Mouse (Mus musculus) right cerebral cortex, postnatal 14 days (tissue): ENCODE measurements around the gene Taf4.
A peak's percentile ranks its signal among the peaks of the same experiment; 100 is the strongest.

Source experiments
- DNase-seq: peaks from one replicate; pipeline ENCODE4 v3.0.0; 2022

The Taf4 gene

DNA sequence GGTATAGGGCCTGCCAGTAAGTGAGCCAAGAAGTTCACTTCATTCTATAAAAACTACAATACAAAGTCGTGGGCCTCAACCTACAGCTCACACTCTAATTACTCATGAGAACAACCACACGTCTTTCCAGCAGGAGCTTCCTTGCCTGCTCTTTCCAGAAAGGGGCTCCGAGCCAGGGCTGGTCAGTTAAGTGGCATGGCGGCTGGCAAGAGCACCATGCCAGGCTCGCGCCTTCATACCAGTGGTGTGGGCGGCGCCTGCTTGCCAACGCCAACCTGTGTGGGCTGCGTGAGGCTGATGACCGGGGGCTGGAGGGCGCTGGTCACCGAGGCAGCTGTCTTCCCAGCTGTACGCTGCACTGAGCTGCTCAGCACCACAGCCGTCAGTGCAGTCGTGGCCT lies 44.7 kb downstream of the Taf4 start:
- no peak for DNase-seq

GRCm38 (mm10) chr2:179929166-179929565 lies 47.3 kb downstream of the Taf4 start:
- DNase-seq: no peak

- DNase-seq: no peak
Observed at GRCm38 (mm10) chr2:179924038-179924437, 52.4 kb downstream of the Taf4 start.

DNA sequence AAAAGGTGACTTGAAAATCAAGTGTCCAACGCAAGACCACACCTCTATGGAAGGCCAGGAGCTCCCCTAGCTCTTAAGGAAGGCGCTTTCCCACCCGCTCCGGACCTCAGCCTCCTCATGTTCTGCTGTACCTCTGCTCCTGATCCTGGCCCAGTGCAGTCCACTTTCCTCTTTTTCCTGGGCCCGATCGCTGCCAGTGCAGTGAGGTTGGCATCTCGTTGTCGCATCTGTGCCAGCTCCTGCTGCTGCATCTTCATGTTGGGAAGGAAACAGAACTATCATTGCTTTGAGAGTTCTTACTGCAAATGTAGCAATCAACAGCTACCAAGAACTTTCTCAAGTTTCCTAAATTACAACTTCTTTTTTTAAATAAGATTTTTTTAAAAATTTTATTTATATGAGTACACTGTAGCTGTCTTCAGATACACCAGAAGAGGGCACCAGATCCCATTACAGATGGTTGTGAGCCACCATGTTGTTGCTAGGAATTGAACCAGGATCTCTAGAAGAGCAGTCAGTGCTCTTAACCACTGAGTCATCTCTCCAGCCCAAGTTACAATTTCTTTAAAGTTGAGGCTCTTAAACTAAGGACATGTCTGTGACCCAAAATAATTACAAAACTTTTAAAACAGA lies 55.3 kb downstream of the Taf4 start:
- no peak for DNase-seq

DNA sequence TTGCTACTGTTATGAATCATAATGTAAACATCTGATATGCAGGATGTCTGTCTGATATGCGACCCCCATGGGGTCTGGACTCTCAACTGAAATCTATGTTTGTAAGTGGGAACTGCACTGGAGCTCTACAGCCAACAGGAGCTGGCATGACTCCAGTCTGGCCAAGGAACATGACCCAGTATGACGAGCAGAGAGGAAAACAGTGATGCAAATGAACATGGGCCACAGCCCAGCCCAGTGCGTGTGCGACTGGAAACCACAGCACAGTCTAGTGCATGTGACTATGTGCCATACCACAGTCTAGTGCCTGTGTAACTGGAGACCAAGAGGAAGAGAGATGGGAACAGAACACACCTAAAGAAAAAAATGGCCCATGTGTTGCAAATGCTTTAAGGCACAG lies 56.4 kb downstream of the Taf4 start:
- no peak for DNase-seq

GRCm38 (mm10) chr2:179916877-179917673 lies 59.4 kb downstream of the Taf4 start:
- DNase-seq: peak; percentile 68

DNA sequence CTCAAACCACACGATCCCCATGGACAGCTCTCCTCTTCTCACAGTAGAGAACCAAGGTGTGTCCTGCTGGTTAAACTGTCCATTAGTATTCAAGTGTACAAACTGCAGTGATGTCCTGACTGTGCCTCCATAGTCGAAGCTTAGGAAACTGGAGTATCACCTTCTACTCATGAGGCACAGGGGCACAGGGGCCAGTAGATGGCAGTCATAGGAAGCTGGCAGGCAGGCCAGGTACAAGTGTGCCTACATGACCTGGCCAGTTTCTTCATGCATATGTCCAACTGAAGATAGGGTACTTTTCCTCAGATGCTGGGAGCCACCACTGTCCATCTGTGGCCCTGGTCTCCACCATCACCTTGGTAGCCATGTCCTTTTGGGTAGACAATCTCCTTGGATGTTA lies 62.2 kb downstream of the Taf4 start:
- DNase-seq: no peak

DNA sequence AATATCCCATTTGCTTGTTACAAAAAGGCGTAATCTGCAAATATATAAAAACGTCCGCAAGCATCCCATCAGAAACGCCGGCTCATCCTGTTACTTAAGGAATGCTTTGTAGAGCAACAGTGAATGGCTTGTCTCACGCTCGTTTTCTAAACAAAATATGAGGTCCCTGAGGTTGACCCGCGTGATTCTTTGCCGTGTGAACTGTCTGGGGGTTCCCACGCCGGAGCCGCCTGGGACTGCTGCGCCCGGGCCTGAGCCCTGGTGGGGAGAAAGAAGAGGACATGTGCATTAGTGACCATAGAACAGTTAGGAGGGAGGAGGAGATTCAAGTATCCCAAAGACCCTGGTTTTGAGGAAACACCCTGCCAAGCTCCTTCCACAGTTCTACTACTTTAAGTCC lies 63.1 kb downstream of the Taf4 start:
- no peak for DNase-seq

DNA sequence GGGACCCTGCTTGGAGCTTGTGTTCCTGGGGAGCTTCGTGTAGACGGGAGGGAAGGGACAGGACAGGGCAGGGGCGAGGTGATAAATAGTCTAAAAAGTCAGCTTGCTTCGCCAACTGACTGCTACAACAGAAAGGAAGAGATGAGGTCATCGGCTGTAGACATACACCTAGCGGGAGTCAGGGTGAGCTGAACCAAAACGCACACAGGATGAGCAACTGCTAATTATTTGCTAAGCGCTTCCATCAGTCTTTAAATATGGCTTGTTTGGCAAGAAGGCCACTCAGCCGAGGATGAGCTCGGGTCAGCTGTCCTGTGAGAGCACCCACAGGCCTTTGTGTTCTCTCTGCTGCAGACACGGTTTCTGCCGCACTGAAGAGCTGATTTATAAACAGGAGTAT lies 63.5 kb downstream of the Taf4 start:
- DNase-seq: no peak

- DNase-seq: no peak
Observed at GRCm38 (mm10) chr2:179896949-179897348, 79.5 kb downstream of the Taf4 start.

DNA sequence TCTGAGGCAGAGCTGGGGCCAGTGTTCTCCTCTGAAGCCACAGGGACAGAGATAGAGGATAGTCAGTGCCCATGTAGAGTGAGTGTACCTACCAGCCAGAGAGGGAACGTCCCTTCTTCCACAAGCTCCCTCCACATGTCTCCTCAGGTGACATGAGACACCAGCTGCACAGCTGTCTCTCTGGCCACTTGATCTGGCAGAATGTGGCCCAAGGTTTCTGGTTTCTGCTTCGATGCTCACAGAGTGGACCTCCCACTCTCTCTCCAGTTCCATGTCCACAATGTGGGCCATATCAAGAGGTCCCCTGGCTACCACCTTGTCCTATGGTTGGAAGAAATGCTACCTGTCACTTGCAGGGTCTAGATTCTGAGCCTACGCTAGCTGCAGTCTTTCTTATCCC lies 85.4 kb downstream of the Taf4 start:
- no peak for DNase-seq

- DNase-seq: no peak
Observed at GRCm38 (mm10) chr2:179884561-179884960, 91.9 kb downstream of the Taf4 start.

GRCm38 (mm10) chr2:179877551-179878215 lies 98.8 kb downstream of the Taf4 start:
- DNase-seq: peak; percentile 71

DNA sequence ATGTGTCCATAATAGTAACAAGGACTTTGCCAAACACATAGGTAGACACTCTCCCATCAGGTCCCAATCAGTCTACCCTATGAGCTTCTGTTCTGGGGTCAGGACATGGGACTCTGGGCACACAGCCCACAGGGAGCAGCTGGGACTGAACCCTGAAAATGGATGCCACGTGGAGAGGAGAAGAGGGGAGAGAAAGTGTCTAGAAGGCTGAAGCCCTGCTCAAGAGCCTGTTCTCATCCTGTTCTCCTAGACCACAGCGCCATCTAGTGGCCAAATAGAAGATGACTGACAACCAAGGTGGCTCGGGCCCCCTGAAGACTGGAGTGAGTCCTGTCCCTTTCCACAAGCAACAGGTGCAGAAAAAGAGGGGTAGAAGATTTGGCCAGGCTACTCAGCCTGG lies 101.3 kb downstream of the Taf4 start:
- peak; percentile 78 for DNase-seq

- DNase-seq: peak; percentile 31
Observed at GRCm38 (mm10) chr2:179873315-179873714, 103.1 kb downstream of the Taf4 start.

GRCm38 (mm10) chr2:179872724-179873123 lies 103.7 kb downstream of the Taf4 start:
- peak; percentile 57 for DNase-seq

DNA sequence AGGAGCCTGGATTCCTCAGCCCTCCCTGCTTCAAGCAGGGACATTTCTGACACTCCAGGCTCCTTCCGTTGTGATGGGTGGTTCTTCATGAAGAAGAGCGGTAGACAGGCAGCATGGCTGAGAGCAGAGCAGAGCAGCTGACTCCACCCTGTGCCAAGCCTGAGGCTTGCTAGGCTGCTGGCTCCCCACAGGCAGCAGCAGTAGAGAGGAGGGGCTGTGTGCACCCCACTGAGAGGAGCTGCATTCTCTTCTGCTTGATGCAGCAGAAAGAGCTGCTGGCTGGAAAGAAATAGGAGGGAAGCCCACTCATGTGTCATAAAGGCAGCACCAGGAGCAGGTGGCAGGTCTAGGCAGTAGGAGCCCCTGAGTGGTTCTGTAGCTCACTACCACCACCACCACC lies 106.6 kb downstream of the Taf4 start:
- DNase-seq: peak; percentile 26

DNA sequence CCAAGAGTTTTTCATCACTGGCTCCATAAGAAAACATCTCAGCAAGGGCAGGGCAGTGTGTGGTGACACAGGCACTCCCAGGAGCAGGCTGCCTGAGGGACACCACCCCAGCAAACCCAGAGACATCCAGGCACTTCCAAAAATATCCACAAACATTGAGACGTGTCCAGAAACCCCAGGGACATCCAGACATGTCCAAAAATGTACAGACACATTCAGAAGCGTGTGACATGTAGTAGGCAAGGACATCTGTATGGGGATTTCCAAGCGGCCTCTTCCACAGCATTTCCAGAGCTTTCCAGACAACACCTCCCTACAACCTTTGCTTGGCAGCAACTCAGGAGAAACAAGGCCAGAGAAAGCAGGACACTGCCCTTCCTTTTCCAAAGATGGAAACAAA lies 108.8 kb downstream of the Taf4 start:
- no peak for DNase-seq

DNA sequence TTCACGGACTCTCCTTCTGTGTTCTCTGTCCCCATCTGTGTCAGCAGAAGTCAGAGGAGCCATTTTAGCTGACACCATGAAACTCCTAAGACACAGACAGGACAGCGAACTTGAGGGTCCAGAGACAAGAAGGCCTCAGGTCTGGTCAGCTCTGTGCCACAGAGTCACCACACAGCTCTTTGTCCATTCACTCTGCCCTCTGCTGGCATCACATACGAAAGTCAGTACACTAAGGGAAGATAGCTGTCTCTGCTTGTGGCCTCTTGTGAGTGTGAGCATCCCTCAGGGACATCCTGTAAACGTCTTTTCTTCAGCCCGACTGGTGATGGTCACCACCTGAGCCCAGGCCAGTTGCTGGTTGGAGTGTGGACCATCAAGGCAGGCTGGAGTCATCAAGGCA lies 111.3 kb downstream of the Taf4 start:
- DNase-seq: no peak

DNA sequence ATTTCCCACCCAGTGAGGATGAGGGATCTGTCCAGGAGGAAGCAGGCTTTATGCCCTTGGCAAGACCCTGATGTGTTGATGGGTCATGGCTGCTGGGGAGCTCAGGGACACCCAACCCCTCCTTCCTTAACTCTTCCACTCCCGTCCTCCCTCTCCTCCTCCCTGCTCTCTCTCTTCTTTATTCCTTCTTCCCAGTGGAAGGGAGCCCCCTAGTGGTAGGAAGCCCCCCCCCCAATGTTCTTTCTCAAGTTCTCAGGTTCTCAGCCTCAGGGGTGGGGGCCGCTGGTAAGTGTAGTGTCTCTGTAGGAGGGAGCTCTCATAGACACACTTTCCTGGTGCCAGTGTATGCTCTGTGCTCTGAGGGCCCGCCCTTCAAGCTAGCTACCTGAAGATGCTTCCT lies 113.2 kb downstream of the Taf4 start:
- DNase-seq: no peak

DNA sequence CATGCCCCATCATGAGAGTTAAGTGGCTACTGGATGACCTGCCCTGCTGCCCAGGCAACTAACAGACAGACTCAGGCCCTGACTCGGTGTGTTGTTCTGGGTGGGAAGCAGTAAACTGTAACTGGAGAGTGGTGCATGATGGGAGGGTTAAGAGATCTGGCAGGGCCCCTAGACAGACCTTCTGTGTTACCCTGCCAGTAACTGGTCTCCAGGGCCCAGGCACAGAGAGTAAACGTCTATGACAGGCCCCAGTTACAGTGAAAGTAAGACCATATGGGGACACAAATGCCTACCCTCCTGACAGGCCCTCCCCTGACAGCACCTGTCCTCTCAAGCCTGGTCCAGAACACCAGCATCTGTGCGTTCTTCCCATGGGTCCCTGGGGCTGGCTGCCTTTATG lies 113.8 kb downstream of the Taf4 start:
- DNase-seq: no peak
